Mouse (Mus musculus) urinary bladder, postnatal 25 days (tissue): ENCODE measurements at regions not wholly inside any gene's neighbourhood (a gene's known extent, or its start where the extent isn't known, plus 50 kb on each side); places are given as distances from the start of the nearest gene placed in this dataset.
"Not testable (repeated sequence)": the region's sequence is repeated elsewhere in the genome, so short reads cannot be mapped to it uniquely, and the experiment has no call there.

Experiments
- DNase-seq: peaks from one replicate; pipeline ENCODE4 v3.0.0; 2022; ENCODE audit warnings: low spot score

- DNase-seq, result no peak
These were observed 115.2 kb upstream of the Shb start for GRCm38 (mm10) chr4:45647514-45647913.

DNA sequence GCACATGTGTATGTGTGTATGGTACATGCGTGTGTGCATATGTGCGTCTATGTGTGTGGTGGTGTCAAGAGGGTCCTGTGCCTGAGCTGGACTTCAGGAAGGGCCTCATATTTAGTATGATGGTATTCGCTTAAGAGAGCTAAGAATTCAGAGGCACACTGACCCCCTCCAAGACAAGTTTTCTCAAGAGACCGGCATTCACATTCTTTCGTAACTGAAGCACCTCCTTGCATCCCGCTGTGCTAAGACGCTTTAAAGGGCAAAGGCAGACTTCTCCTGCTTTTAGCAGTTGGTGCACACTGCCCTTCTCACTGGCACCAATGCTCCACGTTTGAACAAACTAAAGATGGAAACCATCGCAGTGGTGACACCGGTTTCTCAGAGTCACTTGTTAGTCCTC is 110.3 kb upstream of the Shb start:
- no peak for DNase-seq

DNA sequence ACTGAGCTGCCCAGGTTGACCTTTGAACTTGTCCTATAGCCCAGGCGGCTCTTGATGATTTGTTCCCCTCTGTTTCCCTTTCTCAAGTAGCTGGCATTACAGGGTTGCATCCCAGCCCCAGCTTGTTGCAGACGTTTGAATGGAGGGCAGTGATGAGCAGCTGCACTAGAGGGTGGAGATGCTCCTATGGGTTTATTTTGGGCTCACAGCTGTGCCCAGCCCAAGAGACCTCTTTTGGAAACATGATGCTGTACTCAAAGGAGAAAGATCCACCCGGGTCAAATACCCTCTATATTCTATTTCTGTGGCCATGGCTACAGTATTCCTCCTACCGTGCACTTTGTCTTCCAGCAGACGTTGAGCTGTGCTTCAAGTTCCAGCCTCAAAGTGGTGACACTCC is 109.0 kb upstream of the Shb start:
- no peak for DNase-seq

- no peak for DNase-seq
These were observed 108.4 kb upstream of the Shb start for GRCm38 (mm10) chr4:45640713-45641112.

DNA sequence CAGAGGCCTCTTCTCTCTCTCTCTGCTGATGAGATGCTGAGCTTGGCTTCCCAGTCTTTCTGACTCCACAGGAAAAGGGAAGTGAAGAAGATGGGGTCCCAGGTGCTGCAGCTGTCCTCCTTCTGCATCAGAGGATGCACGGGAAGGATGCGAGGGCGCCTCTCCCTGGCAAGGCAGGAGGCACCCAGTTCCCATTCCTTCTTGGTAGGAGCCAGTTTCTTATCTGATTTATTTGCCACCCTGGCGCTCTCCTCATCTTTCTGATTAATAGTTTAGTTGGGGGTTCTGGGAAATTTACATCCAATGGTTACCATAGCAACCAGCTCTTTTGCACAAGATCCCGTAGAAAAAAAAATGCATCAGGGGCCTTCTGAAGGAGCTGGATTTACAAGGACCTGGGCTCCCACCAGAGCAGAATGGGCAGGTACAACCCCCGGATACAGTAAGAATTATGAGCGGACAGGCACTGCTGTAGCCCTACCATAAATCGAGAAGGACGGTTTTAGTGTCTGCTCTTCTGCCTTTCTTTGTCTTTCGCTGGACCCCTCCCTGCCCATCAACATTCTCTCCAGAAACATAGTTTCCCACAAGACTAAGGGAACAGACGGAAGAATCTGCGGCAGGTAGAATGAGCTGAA is 107.2 kb upstream of the Shb start:
- no peak for DNase-seq

DNA sequence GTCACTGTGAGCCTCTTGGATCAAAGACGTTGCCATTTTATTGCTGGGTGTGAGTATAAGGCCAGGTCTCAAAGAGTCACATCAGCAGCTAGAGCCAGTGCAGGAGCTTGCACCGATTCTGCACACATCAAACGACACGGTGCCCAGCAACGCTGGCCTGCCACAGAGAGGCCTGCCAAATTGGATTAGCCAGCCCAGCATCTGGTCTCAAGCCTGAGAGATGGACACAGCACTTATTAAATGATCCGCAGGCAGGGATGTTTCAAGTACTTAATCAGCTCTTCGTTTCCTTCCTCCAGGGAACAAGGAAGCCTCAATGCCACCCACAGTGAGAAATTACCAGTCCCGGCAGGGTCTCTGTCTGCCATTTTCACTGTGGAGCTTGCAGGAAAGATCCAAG is 106.1 kb upstream of the Shb start:
- DNase-seq, result no peak

- no peak for DNase-seq
These were observed 99.2 kb upstream of the Shb start for GRCm38 (mm10) chr4:45631276-45632045.

- DNase-seq, result no peak
These were observed 93.4 kb upstream of the Shb start for GRCm38 (mm10) chr4:45625633-45626032.

DNA sequence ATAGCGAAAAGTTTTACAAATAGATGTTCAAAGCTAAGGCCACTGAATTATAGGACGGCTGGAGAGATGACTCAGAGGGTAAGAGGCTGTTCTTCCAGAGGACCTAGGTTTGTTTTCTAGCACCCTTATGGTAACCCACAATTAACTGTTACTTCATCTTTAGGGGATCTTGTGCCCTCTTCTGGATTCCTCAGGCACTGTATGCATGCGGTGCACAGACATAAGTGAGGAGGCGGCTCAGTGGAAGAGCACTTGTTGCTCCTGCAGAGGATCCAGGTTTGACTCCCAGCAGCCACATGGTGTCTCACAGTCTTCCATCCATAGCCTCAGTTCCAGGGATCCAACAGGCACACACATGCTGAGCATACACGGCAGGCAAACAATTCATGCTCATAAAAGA is 89.7 kb upstream of the Shb start:
- DNase-seq, result no peak

DNA sequence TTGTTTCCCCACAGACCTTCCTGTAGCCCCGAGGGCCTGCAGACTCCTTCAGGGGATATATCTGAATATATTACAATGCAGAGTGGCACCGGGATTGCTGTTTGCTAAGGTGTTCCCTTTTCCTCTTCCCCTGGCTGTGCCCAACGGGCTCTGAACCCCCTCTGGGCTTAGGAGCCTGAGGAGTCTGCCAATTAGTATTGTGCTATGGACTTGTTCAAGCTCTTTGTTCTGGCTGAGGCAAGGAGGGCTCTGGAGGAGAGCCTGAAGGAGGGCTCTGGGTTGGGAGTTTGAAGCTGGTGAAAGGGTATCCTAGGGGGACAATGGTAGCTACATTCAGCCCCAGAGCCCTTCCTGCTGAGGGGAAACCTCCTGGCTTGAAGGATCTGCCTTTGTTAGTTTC is 84.9 kb upstream of the Shb start:
- no peak for DNase-seq

DNA sequence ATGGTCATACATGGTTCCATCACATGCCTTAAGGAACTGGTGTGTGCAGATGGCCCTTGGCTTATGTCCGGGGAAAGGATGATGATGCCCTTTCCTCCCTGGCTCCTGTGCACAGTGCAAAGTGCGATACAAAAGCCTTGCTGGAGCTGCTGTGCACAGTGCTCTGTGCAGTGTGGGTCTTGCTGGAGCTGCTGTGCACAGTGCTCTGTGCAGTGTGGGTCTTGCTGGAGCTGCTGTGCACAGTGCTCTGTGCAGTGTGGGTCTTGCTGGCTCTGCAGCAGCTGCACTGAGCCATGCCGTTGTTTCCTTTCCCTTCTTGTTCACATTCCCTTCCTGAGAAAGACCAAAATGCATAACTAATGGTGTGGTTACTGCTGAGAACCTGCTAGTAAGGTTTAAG is 81.2 kb upstream of the Shb start:
- not testable (repeated sequence) for DNase-seq

GRCm38 (mm10) chr4:45612132-45612531 is 79.9 kb upstream of the Shb start:
- DNase-seq, result peak; percentile 64

DNA sequence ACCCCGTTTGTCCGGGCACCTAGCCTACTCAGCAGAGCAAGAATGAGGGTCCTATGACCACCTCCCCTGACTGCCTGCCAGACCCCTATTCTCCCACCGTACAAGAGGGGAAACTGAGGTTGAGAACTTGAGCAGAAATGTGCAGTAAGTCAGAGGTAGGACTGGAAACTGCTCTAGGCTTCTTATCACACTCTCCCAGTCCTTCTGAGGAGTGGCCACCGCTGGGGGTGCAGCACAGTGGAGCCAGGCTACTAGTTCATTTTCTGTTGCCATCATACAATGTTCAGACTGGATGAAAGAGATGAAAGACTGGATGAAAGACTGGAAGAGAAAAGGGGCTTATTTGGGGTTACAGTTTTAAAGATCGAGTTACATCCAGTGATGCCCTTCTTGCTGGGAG is 78.7 kb upstream of the Shb start:
- DNase-seq, result no peak

DNA sequence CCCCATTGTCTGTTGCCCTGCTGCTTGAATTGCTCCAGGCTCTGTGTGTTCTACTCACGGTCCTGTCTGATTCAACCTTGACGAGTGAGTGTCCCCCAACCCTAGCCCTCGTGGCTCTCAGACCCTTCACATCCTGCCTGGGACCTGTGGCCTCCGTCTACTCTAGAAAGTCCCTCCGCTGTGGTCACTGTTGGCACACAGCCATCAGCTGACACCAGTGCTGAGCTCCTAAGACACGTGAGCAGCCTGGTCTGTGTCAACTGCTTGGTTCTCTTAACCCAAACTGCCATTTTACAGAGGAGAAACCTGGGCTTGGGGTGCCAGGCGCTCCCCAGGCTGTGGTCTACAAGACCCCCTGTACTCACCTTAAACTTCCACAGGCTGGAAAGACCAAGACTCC is 74.3 kb upstream of the Shb start:
- DNase-seq, result no peak

DNA sequence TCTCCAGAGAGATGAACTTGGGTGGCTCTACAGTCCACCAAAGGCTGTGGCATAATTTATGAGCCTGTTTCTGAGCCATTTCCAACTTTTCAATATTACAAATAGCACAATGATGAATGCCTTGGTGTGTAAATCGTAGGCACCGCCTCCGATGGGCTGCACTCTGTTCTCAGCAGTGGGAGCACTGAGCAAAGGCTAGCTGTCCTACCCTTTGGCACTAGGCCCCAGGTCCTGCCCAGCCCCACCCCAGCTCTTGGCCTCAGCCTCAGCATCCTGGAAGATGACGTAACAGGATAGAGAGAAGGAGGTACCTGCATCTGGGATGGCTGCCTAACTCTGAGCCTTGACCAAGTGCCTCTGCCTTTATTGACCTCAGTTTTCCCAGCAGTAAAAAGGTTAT is 73.4 kb upstream of the Shb start:
- no peak for DNase-seq

GRCm38 (mm10) chr4:45604271-45604800 is 72.1 kb upstream of the Shb start:
- DNase-seq, result no peak

GRCm38 (mm10) chr4:45600520-45600919 is 68.2 kb upstream of the Shb start:
- no peak for DNase-seq

- DNase-seq, result no peak
These were observed 61.2 kb upstream of the Shb start for GRCm38 (mm10) chr4:45593435-45593991.

- DNase-seq, result no peak
These were observed 60.5 kb upstream of the Shb start for GRCm38 (mm10) chr4:45592766-45593165.

DNA sequence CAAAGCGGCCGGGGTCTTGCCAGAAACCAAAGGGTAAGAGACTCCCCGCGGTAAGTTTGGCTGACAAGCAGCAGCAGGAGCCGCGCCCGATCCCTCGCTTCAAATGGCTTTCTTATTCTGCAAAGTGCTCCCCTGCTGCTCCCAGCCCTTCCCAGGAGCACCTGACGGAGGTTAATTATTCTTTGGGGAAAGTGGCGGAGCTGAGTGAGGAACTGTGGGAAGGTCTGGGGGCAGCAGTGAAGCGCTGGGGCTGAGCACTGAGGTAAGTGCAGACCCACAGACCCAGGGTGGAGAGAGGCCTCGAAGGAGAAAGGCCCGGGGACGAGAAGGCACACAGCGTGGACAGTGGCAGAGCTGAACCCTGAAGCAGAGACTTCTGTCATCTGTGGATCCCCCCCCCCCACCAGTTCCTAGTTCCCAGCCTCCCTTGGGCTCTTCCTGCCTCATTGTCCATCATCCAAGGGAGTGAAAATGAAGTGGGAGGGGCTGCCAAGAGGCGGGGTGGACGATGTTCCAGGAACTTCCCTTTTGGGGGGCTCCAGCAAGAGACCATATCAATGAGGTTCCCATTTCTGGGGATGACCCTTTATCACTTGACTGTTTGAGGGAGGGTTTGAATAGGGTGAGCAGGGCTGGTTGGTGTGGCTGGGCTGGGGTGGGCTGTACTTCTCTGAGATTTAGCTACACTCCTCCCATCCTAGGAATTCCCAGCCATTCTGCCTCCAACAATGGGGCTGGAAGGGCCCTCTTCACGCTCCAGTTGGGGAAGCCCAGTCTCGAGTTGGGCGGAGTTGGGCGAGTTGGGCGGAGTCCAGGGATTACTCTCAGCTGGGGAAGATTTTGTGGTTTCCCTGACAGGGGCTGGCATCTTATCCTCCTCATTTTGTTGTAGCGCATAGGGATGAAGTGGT is 59.4 kb upstream of the Shb start:
- no peak for DNase-seq

DNA sequence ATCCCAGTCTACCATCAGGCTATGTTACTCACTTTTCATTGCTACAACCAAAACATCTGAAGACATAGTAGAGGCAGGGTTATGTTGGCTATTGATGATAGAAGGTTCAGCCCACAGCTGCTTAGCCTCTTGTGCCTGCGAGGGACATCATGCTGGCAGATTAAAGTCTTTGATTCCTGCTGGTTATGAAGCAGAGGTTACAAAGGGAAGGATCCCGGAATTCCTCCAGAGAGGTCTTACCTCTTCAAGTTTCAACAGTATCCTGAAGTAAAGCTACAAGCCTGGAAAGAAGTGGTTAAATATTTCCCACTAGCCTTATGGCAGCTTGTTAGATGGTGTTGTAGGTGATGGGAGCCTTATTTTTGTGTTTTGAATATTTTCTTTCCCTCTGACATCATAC is 58.6 kb upstream of the Shb start:
- no peak for DNase-seq

DNA sequence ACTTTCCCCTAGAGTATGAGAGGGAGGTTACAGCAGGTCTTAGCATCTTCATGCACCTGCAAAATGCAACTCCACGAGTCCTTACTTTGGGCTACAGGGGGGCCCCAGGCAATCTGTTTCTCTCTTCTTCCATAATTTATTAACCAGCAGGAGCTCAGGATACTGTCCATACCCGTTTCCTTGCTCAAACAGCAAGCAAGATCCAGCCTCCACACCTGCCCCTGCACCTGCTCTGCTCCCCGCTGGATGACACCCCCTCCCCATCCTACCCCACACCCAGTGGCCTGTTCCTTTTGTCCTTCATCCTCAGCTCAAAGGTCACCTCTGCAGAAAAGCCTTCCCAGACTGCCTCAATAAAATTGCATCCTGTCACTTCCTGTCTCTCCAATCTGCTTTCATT is 56.1 kb upstream of the Shb start:
- DNase-seq, result no peak
